Mouse (Mus musculus) forebrain, embryonic 11.5 days (tissue): Measurements from ENCODE around the gene Taok2. TPM values are rescaled to one million over a fixed set of nuclear protein-coding genes. Genes with fewer than 3 reads are reported as not detected.
A peak's percentile ranks its signal among the peaks of the same experiment; 100 is the strongest.

Source experiments
- ATAC-seq: fragments of 200-750 bp; cut with Nextera tagmentation; replicated peaks from 2 replicates; pipeline ENCODE4 v1.8.0; 2017; ENCODE audit warnings: moderate TSS enrichment; ENCODE audit not compliant: low FRiP score
- DNase-seq: peaks from one replicate; pipeline ENCODE4 v3.0.0-alpha.2; 2017; ENCODE audit warnings: low spot score
- H3K27ac ChIP-seq: fragments of 300-500 bp; sonication (generic); 2 replicates; pipeline ENCODE4 v1.5.1; 2014; ENCODE audit warnings: low read depth, low read length
- H3K27me3 ChIP-seq: fragments of 300-500 bp; sonication (generic); 2 replicates; pipeline ENCODE4 v1.6.1; 2014; ENCODE audit warnings: mild to moderate bottlenecking, low read length, mixed read lengths; ENCODE audit not compliant: control insufficient read depth, insufficient read depth
- H3K36me3 ChIP-seq: fragments of 300-500 bp; sonication (generic); 2 replicates; pipeline ENCODE4 v1.6.1; 2014; ENCODE audit warnings: mild to moderate bottlenecking, low read length, moderate library complexity, mixed read lengths; ENCODE audit not compliant: control insufficient read depth, insufficient read depth
- H3K4me1 ChIP-seq: fragments of 300-500 bp; sonication (generic); replicated peaks from 2 replicates; pipeline ENCODE4 v1.6.1; 2014; ENCODE audit warnings: low read length, mixed read lengths; ENCODE audit not compliant: control insufficient read depth, insufficient read depth
- H3K4me2 ChIP-seq: fragments of 300-500 bp; sonication (generic); 2 replicates; pipeline ENCODE4 v1.6.1; 2014; ENCODE audit warnings: low read depth, mild to moderate bottlenecking, low read length, moderate library complexity, mixed read lengths; ENCODE audit not compliant: severe bottlenecking
- H3K4me3 ChIP-seq: fragments of 300-500 bp; sonication (generic); 2 replicates; pipeline ENCODE4 v1.5.1; 2014; ENCODE audit warnings: low read depth, low read length
- H3K9ac ChIP-seq: fragments of 300-500 bp; sonication (generic); 2 replicates; pipeline ENCODE4 v1.6.1; 2014; ENCODE audit warnings: low read length
- H3K9me3 ChIP-seq: fragments of 300-500 bp; sonication (generic); 2 replicates; pipeline ENCODE4 v1.6.1; 2016; ENCODE audit warnings: low read length, mixed read lengths; ENCODE audit not compliant: control insufficient read depth
- WGBS: fragments of 180-500 bp; shearing (Covaris S2); extraction: QIAGEN DNeasy Blood & Tissue Kit; methylation state at CpG from one replicate; pipeline ENCODE4 v1.1.7; 2014; 5-methylcytosine and 5-hydroxymethylcytosine counted together
- polyA plus RNA-seq: library from polyadenylated mRNA; unstranded; fragments of >200 nt; fragmentation: Nextera tagmentation; extraction: Ambion mirVana; gene quantifications from 2 replicates; pipeline ENCODE4 v1.2.1, GENCODE M21; 2014

The Taok2 gene
- polyA plus RNA-seq, 1 experiment from 2014 or later, result 43.4 TPM

DNA sequence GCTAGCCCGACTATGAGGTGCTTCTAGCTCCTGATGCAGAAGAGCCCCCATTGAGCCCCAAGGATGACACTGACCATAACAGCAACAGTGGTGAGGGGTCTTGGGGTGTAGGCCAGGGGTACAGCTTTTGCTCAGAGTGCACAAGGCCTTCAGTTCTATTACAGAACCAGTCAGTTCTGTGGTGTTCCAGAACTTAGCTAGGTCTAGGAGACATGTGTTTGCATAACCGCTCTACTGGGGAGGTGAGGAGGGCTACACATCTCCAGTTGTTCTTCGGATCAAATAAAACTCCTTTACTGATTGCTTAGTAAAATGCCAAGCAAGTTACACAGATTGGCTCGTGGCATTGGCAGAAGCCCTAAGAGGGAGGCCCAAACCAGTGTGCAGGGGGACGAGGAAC, 53.0 kb downstream of the Taok2 start, which contains the start of gene 4930451I11Rik:
Gene 4930451I11Rik, minus strand, starts transcription at position 101 of the 400 bp plus-strand sequence.
- ATAC-seq (peak; percentile 28; the same call in 1 of the 2 replicates), DNase-seq (no peak)
- Histone ChIP-seq H3K9ac (no peak within 1 kb of the TSS; the same call in 1 of the 2 replicates), H3K4me1 (0 out of 2 replicates have a peak, but pooled peaks cover 2% of the 10 kb centered on the region), H3K36me3 (no peaks in the 10 kb centered on the region), H3K4me3 (peak within 1 kb of the TSS; percentile 21; the same call in 1 of the 2 replicates), H3K4me2 (peak within 1 kb of the TSS; percentile 52), H3K27me3 (no peaks in the 10 kb centered on the region), H3K9me3 (no peaks in the 10 kb centered on the region), H3K27ac (no peak within 1 kb of the TSS)
- WGBS, result 58% methylated on average over 5 of the region's 5 CpGs

DNA sequence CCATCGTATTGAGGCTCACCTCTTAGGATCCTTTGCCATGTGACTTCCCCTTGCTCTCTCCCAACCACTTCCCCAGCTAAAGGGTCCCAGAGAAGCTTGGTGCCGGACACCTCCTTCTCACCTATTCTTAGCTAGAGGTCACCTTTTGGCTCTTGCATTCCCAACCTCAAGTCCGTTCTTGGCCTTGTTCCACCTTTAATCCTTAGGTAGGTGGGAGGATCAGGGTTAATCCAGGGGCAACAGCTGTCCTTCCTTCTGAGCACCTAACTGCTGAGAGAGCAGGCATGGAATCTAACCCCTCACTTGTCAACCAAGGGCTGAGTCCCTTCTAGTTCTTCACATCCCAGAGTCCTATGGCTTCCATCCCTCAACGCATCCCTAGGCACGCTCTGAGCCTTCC, 58.6 kb downstream of the Taok2 start:
- Histone ChIP-seq H3K27me3 (0 out of 2 replicates have a peak, but pooled peaks cover 3% of the 10 kb centered on the region), H3K4me1 (peaks cover 10% of the 10 kb centered on the region; the same call in 1 of the 2 replicates), H3K36me3 (no peaks in the 10 kb centered on the region), H3K4me2 (no peak overlapping the region), H3K9ac (no peak overlapping the region), H3K4me3 (no peak overlapping the region), H3K27ac (no peak overlapping the region), H3K9me3 (no peaks in the 10 kb centered on the region)
- 78% methylated on average over 5 of the region's 5 CpGs for WGBS
- no peak for DNase-seq
- no peak for ATAC-seq

DNA sequence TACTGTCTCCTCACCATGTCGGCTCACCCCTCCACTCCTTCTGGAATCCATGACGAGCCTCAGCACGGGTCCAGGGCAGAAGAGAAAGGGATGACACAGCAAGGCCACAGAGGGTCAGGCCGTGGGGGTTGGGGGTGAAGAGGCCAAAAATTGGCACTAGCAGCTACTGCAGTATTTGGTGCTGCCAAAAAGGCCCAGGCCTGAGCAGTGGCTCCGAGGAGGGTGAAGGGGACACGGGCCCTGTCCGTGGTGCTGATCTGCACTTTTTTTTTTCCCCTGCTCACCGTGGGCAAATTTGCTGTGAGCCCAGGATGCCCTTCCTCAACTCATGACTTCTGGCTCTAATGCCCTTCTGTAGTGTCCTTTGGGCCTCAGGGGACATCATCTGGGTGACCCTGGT, 59.1 kb downstream of the Taok2 start:
- Histone ChIP-seq H3K9me3 (no peaks in the 10 kb centered on the region), H3K4me1 (peaks cover 10% of the 10 kb centered on the region; the same call in 1 of the 2 replicates), H3K9ac (no peak overlapping the region), H3K4me2 (no peak overlapping the region), H3K27ac (no peak overlapping the region), H3K4me3 (no peak overlapping the region), H3K27me3 (0 out of 2 replicates have a peak, but pooled peaks cover 3% of the 10 kb centered on the region), H3K36me3 (no peaks in the 10 kb centered on the region)
- ATAC-seq (no peak), DNase-seq (peak; percentile 58)
- 27% methylated on average over 8 of the region's 8 CpGs for WGBS

DNA sequence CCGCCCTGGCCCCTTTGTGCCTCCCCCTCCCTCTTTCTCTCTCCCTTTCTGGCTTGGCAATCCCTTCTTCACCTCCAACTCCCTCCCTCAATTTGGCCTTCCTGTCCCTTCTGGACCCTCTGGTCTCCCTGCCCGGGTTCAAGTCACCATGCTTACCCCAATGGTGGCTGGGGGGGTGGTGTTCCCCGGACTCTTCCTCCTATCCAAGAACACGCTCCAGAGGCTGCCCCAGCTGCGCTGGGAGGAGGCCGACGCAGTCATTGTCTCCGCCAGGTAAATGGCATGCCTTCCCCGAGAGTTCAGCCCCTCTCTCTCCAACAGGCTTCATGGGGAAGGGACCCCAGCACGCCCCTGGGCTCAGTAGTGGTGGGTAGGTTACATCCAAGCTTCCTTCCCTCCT, 60.6 kb downstream of the Taok2 start:
- Histone ChIP-seq H3K9me3 (no peaks in the 10 kb centered on the region), H3K4me3 (peak overlapping the region; percentile 54), H3K4me2 (peak overlapping the region; percentile 91), H3K27ac (peak overlapping the region; percentile 31; the same call in 1 of the 2 replicates), H3K9ac (peak overlapping the region; percentile 73), H3K36me3 (no peaks in the 10 kb centered on the region), H3K4me1 (peaks cover 8% of the 10 kb centered on the region; the same call in 1 of the 2 replicates), H3K27me3 (0 out of 2 replicates have a peak, but pooled peaks cover 3% of the 10 kb centered on the region)
- ATAC-seq (no peak), DNase-seq (peak; percentile 53)
- 14% methylated on average over 10 of the region's 10 CpGs for WGBS

DNA sequence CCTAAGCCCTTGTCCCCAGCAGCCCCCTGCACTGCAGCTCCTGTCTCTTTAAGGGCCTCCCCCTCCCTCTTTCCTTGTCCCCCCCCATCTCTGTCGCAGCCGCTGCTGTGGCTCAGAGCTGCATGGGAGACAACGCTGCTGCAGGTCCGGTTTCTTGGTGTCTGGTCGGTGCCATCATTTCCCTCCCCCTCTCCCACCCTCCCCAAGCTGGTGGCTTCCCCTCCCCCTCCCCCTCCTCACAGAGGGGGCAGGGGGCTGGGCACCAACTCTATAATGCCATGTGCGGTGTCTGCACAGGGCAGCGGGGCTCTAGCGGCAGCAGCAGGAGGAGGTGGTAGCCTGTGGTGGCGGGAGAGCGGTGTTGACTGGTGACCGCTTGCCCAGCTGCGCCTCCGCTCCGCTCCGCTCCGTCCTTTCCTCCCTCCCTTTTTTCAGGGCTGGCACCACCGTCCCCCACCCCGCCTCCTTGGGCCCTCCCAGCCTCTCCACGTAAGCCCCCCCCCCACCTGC, 61.2 kb downstream of the Taok2 start:
- Histone ChIP-seq H3K27ac (peak overlapping the region; percentile 25; the same call in 1 of the 2 replicates), H3K9me3 (no peaks in the 10 kb centered on the region), H3K36me3 (no peaks in the 10 kb centered on the region), H3K9ac (peak overlapping the region; percentile 73), H3K4me2 (peak overlapping the region; percentile 91), H3K4me3 (peak overlapping the region; percentile 54), H3K4me1 (peaks cover 8% of the 10 kb centered on the region; the same call in 1 of the 2 replicates), H3K27me3 (0 out of 2 replicates have a peak, but pooled peaks cover 3% of the 10 kb centered on the region)
- ATAC-seq (peak; percentile 74), DNase-seq (peak; percentile 68)
- under 1% methylated on average over 12 of the region's 19 CpGs for WGBS

DNA sequence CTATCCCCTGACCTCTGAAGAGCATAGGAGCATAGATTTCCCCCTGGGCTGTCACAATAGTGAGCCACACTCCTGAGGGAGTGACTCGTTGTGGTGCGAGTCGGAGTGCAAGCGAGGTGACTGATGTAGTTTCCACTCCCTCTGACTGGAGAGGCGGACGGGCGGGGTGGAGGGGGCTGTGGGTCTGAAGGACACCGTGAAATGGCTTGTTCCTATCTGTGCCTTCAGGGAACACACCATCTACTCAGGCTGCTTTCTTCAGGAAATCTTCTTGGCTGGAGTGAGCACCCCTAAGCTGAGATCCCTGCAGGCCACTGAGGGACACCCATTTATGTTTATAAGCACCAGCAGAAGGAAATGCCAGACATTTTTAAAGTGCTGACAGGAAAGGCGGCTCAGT, 61.8 kb downstream of the Taok2 start:
- H3K4me1 ChIP-seq, result peaks cover 8% of the 10 kb centered on the region; the same call in 1 of the 2 replicates
- no peak overlapping the region for H3K27ac ChIP-seq
- H3K9ac ChIP-seq, result peak overlapping the region; percentile 73
- peak overlapping the region; percentile 54 for H3K4me3 ChIP-seq
- peak overlapping the region; percentile 91 for H3K4me2 ChIP-seq
- 0 out of 2 replicates have a peak, but pooled peaks cover 3% of the 10 kb centered on the region for H3K27me3 ChIP-seq
- H3K36me3 ChIP-seq, result no peaks in the 10 kb centered on the region
- no peaks in the 10 kb centered on the region for H3K9me3 ChIP-seq
- no peak for DNase-seq
- peak; percentile 25; the same call in 1 of the 2 replicates for ATAC-seq
- WGBS, result 8% methylated on average over 9 of the region's 9 CpGs

DNA sequence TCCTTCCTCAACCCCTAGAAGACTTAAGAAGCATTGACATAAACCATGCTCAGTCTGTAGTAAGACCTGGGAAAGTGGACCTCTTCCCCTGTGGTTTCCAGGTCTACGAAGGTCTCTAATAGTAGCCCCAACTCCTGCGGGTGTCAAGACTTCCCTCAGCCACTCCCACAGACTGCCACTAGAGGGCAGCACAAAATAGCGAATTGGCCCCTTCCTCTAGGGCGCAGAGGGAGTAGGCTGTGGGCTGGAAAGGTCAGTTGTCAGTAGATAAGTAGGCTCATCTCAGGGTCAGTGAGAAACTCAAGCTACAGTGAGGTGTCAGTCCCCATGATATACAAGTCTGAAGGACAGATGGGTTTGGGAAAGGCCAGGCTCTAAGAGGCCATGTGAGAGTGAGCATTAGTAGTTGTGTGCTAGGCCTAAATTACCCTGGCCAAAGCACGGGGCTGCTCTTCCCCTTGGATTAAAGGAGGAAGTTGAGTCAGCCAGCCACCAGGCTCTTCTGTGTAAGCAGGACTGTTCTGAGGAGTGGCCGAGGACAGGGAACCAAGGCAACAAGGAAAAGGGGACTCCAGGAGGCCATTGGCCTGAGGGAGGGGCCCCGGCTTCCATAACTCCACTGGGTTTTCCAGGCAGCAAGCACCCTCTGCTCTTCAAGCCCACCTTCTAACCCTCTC, 62.5 kb downstream of the Taok2 start:
- no peak overlapping the region for H3K9ac ChIP-seq
- DNase-seq, result peak; percentile 90
- H3K9me3 ChIP-seq, result no peaks in the 10 kb centered on the region
- H3K27me3 ChIP-seq, result 0 out of 2 replicates have a peak, but pooled peaks cover 3% of the 10 kb centered on the region
- H3K4me1 ChIP-seq, result peaks cover 8% of the 10 kb centered on the region; the same call in 1 of the 2 replicates
- no peak overlapping the region for H3K4me3 ChIP-seq
- peak; percentile 60 for ATAC-seq
- no peak overlapping the region for H3K4me2 ChIP-seq
- H3K36me3 ChIP-seq, result no peaks in the 10 kb centered on the region
- no peak overlapping the region for H3K27ac ChIP-seq
- 23% methylated on average over 7 of the region's 7 CpGs for WGBS

DNA sequence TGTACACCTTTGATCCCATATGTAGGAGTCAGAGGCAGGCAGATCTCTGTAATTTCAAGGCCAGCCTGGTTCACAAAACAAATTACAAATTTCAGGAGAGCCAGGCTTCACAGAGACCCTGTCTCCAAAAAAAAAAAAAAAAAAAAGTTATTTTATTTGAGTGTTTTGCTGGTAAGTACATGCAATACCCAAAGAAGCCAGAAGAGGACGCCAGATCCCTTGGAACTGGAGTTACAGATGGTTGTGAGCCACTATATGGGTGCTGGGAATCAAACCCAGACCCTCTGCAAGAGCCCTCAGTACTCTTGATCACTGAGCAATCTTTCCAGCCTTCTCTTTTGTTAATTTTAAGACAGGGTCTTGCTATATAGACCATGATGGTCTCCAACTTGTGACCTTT, 65.7 kb downstream of the Taok2 start:
- no peak for ATAC-seq
- WGBS, result 44% methylated on average over 1 of the region's 1 CpGs

More for the DNA sequence above, 65.7 kb downstream of the Taok2 start:
- Histone ChIP-seq H3K4me1 (peaks cover 5% of the 10 kb centered on the region; the same call in 1 of the 2 replicates), H3K4me3 (no peak overlapping the region), H3K9ac (no peak overlapping the region), H3K36me3 (no peaks in the 10 kb centered on the region), H3K27me3 (0 out of 2 replicates have a peak, but pooled peaks cover 3% of the 10 kb centered on the region), H3K4me2 (no peak overlapping the region), H3K27ac (no peak overlapping the region), H3K9me3 (no peaks in the 10 kb centered on the region)
- DNase-seq, result peak; percentile 24
